Mouse (Mus musculus): ENCODE data around the gene Sestd1. TPM values are rescaled to one million over a fixed set of nuclear protein-coding genes. Genes with fewer than 3 reads are reported as not detected.

The Sestd1 gene
- total RNA-seq, 2 experiments from 2014 or later, result 59.5 to 60.0 TPM

DNA sequence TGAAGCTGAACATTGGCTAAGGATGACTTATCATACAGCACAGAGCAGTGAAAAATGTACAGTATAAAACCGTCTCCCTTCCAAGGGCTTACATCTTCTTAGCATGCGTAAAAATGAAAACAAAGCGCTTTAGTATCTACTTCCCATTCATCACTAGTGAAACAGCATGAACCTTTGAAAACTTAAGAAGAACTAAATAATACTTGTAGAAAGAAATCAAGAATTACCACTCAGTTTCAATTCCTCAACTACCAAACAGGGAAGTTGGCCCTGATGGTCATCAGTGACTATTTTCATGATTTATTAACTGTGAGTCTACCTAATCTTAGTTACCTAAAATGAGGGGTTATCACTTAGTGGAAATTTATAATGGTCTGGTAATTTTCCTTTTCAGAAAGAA, 41.8 kb downstream of the Sestd1 start:
- intact Hi-C loops (cut with DNase I), result no loop called here
- DNase-seq (ENCODE audit: low spot score in 2 of 2), result no peak

DNA sequence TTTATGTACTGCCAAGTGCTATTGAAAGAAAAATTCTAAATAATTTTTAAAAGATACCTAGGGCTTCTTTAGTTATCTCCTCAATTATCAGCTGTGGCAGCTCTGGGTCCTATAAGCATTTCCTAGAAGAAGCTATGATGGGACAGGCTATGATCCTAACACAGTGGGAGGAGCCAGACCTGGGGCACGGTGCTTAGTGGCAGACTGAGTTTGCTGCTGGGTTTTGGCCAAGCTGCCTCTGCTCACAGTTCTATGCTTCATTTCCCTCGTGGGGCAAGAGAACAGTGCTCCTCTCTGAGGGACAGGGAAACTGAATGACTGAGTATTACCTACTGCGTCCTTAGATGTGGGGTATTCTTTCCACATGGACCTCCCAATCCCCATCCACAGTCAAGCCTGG, 42.3 kb downstream of the Sestd1 start:
- DNase-seq (ENCODE audit: low spot score in 2 of 2), result no peak
- intact Hi-C loops (cut with DNase I), result no loop called here

DNA sequence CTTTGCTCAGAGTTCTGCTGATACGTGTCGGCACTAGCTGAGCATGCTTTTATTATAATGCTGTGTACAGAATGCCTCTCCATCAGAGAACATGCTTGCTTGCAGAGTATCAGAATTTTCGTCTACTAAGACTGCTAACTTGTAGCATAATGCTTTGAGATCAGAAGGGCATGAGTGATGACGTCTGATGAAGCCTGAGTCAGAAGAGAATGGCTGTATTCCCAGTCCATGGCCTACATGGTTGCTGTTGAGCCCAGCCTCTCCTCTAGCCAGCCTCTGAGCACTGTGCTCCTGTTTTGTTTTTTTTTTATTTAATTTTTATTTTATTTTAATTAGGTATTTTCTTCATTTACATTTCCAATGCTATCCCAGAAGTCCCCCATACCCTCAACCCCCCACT, 43.5 kb downstream of the Sestd1 start:
- no peak for DNase-seq (ENCODE audit: low spot score in 2 of 2)
- intact Hi-C loops (cut with DNase I), result no loop called here

DNA sequence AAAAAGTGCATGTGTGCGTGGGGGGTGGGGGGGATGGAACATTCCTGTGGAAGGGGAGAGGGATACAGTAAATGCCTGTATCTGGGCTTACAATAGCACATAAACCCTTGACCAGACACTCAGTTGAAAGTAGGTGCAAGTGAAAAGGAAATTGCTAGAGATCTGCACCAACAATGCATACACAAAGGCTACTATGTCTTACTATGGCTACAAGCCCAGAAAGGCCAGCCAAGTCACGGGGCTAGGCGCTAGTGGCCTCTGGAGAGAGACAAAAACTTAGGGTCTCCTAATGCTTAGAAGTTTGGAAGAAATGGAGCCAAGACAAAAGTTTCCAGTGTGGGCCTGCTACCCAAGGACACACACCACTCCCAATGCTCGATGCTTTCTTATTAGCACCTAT, 44.5 kb downstream of the Sestd1 start:
- intact Hi-C loops (cut with DNase I), result no loop called here
- no peak for DNase-seq (ENCODE audit: low spot score in 2 of 2)

DNA sequence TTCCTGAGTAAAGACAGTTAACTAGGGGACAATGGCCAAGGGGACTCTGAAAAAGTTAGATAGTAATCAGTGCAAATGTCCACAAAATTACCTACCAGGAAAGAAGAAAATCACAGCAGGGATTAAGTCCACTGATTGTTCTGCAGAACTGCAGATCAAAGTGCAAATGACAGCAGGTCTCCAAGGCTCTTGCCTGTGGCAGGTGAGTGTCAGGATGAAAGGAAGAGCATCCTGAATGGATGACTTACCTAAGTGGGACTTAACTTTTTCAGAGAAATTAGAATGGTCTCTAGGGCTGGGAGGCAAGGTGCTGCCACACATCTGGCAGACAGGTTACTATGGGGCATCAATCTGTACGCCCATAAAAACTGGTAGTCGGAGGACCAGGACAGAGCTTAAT, 47.8 kb downstream of the Sestd1 start:
- intact Hi-C loops (cut with DNase I), result no loop called here
- DNase-seq (ENCODE audit: low spot score in 2 of 2), result no peak

DNA sequence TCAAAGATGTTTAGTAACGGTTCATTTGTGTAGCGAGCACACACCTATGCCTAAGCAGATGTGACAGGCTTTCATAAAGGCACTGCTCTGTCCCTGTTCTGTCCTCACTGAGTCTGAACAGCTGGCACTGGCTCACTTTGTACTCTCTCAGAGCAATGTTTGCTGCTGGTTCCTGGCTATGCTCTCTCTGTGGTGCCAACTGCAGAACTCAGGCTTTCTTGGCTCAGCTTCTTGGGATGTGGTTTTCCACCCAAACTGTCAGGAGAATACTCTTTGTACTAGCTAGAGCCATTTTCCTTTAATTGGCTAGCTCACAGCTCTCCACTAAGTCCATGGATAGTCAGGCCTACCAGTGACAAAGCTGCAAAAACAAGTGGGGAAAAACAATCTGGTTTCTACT, 59.4 kb downstream of the Sestd1 start:
- DNase-seq (ENCODE audit: low spot score in 2 of 2), result no peak
- intact Hi-C loops (cut with DNase I), result no loop called here

DNA sequence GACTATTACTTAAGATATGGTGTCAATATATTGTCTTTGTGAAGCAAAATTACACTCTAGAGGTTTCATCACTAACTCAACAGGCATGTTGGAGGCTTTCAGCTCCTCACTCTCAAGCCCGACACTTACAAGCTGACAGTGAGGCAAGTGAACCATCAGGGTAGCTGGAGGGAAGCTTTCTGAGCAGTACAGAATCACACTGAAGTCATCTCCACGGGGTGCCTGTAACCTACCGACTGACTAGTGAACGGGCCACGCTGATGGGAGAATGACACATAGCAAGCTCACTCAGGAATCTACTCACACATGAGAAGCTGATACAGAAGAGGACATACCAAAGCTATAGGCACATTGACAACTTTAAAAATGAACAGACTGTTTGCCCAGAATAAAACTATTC, 67.5 kb downstream of the Sestd1 start:
- no peak for DNase-seq (ENCODE audit: low spot score in 2 of 2)
- intact Hi-C loops (cut with DNase I), result no loop called here

DNA sequence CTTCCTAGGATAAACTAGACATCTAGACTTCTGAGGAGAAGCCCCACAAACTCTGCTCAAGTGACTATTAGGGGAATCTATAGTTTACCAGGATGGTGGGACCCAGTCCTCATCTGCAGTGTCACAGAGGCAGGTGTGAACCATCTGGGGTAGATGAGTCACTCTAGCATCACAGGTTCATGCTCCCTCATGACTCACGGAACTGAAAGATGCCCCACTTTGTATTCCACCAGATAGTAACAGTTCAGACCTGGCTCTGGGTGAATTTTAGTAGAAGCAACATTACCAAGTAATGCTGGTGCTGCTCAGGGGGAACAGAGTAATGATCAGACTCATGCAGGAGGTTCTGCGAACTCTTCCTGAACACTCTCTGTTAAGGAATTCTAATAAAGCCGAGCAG, 73.4 kb downstream of the Sestd1 start:
- intact Hi-C loops (cut with DNase I), result loop anchor here (10.0 kb wide), 1 partner anchor 232 kb away; no protein-coding TSS in a partner anchor
- DNase-seq (ENCODE audit: low spot score in 2 of 2), result no peak

DNA sequence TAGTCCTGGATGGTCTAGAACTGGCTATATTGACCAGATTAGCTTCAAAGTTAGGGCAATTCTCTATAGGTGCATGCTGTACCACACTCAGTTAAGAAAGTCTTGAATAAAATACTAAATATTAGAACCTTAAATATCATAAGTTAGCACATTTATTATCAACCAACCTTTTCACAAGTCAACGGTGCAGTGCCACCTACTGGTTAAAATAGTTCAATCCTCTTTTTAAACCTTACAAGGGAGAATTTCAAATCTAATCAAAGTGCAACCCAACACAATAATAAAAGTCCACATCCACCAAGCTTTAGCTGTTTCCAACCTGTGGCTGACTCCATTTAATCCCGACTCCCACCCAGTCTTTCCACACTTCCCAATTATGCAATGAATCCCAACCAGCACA, 76.5 kb downstream of the Sestd1 start:
- intact Hi-C loops (cut with DNase I), result loop anchor here (10.0 kb wide), 1 partner anchor 229 kb away; no protein-coding TSS in a partner anchor
- no peak for DNase-seq (ENCODE audit: low spot score in 2 of 2)

DNA sequence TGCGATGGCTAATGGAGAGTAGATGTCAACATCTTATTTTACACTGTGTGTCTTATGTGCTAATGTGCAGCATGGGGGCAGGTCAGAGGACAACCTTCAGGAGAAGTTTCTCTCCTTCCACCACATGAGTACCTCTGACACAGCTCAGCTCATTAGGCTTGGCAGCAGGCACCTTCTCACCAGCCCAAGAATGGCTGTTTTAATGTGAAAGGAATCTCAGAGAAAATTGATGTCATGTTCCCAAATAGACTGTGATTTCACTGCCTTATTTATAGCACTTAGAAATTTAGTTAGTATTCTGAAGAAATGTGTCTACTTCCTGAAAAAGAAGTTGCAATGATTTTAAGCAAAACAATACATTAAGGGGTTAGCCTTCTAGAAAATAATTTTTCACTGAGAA, 78.5 kb downstream of the Sestd1 start:
- intact Hi-C loops (cut with DNase I), result loop anchor here (10.0 kb wide), 1 partner anchor 227 kb away; no protein-coding TSS in a partner anchor
- DNase-seq (ENCODE audit: low spot score in 2 of 2), result no peak

DNA sequence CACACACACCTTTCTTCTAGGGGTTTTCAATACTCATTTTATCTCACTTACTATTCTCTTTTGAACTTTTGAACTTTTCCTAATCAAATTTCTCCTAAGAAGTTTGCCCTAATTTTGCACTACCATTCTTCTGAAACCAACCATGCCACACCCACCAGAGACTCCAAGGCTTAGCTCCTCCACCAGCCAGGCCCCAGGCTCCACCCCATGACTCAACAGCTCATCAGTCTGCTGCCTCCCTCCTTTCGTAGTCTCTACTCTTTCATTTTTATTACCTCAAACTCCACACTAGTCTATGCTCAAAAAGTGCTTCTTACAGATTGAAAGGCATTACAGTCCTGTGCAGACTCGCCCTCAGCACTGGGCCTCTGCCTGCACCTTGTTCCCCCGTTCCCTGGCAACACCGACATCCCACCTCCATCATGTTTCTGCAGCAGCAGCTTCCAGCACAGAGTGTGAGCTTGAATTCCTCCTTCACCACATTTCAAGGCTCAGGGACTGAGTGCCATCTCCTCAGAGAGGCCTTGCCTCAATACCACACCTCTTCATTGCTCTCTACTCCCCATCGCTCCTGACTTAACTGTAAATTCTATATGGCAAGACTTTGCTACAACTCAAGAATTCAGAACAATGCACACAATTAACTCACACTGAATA, 79.3 kb downstream of the Sestd1 start:
- no peak for DNase-seq (ENCODE audit: low spot score in 2 of 2)
- intact Hi-C loops (cut with DNase I), result loop anchor here (10.0 kb wide), 1 partner anchor 226 kb away; no protein-coding TSS in a partner anchor

DNA sequence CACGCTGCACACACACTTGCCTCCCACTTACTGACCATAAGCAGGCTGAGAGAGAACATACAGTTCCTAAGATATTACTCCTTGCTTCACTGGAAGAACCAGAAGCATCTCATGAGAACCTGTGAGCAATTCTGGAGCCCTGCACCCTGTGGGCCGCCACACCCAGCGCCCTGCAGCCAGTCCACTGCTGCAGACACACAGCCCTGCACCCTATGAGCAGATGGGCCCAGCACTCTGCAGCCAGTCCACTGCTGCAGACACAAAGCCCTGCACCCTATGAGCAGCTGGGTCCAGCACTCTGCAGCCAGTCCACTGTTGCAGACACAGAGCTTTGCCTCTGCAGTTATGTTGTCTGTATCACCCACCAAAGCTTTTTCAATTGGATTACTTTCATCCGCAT, 80.0 kb downstream of the Sestd1 start:
- intact Hi-C loops (cut with DNase I), result loop anchor here (10.0 kb wide), 1 partner anchor 226 kb away; no protein-coding TSS in a partner anchor

DNA sequence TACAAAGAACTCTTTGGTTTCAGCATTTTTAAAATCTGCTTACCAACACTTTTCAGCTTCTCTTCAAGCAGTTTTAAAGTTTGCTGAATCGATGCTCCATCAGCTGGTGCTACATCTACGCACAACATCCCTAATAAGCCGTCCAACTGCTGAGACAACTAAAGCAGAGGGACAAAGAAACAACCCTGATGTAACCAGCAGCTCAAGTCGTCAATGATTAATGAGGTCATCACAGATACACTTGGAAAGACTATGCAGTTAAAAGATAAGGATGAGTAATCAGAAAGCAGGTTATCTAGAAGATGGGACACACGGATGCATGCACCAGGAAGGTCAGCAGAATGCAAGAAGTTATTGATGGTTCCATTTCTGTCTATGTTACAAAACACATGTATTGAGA, 82.1 kb downstream of the Sestd1 start:
- intact Hi-C loops (cut with DNase I), result no loop called here

More for the DNA sequence above, 80.0 kb downstream of the Sestd1 start:
- no peak for DNase-seq (ENCODE audit: low spot score in 2 of 2)

DNA sequence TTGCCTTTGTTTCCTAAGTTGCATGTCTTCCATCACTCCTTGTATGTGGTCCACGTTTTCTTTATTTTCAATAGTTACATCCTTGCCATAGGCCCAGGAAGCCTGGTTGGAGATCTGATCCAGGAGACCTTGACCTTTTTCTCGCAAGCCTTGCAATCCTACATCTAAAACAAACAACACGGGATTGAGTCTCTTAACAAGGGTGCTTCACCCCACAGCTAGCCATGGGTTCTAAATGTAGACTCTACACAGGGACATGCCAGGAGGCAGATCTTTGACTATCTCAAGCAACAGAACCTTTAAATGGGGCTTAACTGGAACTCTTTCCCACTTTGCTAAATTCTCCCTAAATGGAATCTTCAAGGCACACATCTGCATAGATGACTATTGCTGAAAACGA, 83.6 kb downstream of the Sestd1 start:
- intact Hi-C loops (cut with DNase I), result no loop called here
- DNase-seq (ENCODE audit: low spot score in 2 of 2), result no peak

More for the DNA sequence above, 82.1 kb downstream of the Sestd1 start:
- no peak for DNase-seq (ENCODE audit: low spot score in 2 of 2)

DNA sequence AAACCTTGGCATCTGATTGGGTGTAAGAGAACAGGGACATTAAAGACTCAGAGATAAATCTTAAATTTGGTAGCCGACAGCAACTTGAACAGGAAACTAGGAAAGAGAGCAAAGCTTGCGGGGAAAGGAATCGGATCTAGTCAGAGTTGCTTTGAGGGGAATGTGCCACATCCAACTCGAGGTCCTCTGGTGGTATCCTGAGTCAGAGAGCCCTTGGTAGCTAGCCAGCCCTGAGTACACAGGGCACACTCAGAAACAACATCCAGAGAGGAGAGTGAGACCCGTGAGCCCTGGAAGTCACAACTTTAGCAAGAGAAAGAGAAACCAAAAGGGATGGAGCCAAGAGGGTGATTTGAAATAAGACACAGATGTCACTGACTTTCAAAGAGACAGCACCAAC, 85.3 kb downstream of the Sestd1 start:
- intact Hi-C loops (cut with DNase I), result no loop called here
- DNase-seq (ENCODE audit: low spot score in 2 of 2), result no peak

DNA sequence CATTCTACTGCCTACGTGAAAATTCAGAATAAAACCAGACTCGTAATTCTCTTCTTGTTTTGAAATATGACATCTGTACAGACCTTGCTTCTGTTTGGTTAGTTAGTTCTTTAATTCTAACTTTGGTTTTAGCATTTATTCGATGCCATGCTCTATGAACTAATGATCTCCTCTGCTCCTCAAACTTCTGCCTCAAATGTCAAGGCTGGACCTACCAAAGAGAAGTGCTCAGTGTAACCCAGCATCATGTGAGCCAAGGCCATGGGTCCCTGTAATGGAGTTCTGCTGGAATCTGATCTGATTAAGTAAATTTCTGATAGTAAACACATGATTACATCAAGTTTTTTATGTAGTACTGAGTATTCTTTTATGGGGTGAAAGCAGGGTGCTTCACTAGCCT, 88.6 kb downstream of the Sestd1 start:
- no peak for DNase-seq (ENCODE audit: low spot score in 2 of 2)
- intact Hi-C loops (cut with DNase I), result no loop called here

DNA sequence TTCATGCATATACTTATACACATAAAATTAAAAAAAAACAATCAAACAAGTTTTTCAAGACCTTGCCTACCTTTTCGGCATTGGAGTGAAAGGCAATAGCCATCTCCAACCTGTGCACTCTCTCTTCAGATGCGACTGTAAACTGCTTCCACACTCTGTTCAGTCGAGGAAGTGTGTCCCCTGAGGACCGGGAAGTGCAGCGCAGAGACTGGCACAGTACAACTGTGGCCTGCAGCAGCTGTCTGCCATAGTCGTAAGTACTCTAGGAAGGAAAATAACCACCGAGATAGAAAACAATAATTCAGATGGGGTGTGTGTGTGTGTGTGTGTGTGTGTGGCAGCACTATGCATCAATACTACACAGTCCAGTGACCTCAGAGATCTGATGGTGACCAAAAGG, 89.5 kb downstream of the Sestd1 start:
- DNase-seq (ENCODE audit: low spot score in 2 of 2), result no peak
- intact Hi-C loops (cut with DNase I), result no loop called here

DNA sequence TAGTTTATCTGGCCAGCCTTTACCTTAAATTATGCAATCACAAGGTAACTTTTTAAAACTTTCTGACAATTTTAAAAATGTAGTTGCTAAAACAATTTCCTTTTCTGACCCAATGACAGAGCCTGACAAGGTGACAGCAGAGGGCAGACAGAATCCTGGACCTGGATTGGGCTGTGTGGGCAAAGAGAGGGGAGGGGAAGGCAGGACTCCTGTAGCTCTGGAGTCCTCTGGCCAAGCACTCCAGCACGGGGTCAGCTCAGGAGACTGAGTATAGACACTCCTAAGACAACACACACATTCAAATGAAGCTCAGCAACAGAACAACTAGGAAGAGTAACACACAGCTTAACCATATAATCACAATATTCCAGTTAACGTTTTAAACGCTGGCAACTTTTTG, 90.1 kb downstream of the Sestd1 start:
- intact Hi-C loops (cut with DNase I), result no loop called here
- no peak for DNase-seq (ENCODE audit: low spot score in 2 of 2)

DNA sequence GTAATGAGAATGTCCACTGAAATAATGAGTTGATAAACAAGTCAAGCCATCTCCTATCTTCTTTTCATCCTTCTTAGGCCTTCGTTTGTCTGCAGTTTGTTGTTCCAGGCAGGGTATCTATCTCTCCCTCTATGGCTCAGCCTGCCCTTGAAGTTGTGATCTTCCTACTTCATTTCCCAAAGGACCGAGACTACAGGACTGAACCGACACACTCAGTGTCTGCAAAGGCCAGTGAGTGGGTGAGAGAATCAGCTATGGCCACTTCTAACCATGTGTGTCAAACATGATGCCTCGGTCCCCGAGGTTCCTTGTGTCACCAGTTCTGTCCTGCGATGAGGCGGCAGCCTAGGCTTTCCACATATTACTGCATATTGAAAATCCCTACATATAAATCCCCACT, 90.7 kb downstream of the Sestd1 start:
- intact Hi-C loops (cut with DNase I), result no loop called here
- DNase-seq (ENCODE audit: low spot score in 2 of 2), result no peak

DNA sequence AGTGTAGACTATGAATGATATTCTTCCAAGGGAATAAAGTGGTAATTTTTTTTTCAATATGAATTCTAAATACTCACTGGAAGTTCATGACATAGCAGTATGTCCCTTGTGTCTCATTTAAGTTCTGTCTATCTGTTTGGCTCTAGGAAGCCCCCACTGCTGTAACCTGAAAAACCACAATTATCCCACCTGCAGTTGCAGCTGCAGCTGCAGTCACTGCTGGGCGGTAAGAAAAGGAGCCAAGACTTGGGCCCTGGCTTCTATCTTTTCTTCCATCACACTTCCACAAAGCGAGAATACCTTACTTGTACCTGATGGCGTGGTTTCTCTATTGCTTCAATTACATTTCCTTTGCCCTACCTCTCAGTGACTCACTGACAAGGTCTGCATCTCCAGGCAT, 92.9 kb downstream of the Sestd1 start:
- intact Hi-C loops (cut with DNase I), result no loop called here

DNA sequence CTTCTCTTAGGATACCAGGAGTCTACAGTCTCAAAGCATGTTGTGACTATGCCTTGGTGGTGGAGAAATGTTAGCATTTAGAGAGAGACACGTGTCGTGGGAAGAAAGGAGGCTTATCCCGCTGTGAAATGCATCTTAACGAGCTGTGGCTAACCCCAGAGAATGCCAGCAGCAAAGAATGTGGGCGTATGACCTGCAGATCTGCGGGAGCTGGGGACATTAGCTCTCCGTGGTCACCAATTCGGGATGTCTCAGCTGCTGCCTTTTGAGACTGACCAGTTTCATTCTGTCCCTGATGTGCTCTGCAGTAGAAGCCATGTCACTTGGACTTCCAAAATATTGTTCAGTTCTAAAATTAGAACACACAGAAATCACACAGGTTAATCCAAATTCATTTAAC, 93.5 kb downstream of the Sestd1 start:
- DNase-seq (ENCODE audit: low spot score in 2 of 2), result no peak
- intact Hi-C loops (cut with DNase I), result no loop called here

More for the DNA sequence above, 92.9 kb downstream of the Sestd1 start:
- DNase-seq (ENCODE audit: low spot score in 2 of 2), result no peak

DNA sequence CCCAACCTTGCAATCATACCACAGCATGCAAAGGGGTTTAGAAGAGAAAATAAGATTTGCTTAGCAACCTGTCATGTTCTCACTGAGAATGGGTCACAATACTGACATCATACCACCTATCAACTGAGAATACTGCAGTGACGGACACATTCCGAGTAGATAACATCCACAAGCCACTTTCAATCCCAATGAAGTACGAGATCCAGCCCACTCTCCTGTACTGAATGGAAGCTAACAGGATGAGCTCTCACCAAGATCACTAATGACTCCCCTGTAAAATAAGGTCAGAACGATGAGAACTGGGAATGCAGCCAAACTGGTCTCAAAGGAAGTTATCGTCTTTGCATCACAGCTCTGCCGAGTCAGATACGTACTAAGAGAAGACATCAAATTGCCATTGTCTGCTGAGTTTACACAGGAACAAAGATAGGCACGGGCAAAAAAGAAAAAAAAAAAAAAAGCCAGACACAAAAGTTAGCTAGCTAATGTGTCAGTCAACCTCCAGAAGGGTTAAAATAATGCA, 96.3 kb downstream of the Sestd1 start:
- intact Hi-C loops (cut with DNase I), result no loop called here
- DNase-seq (ENCODE audit: low spot score in 2 of 2), result no peak

Measured in left cerebral cortex, postnatal 36 days (tissue).